Mouse (Mus musculus) kidney, adult 9 months (tissue): ENCODE measurements around the gene Tex2.
"Not testable (repeated sequence)": the region's sequence is repeated elsewhere in the genome, so short reads cannot be mapped to it uniquely, and the experiment has no call there.

Source experiments
- DNase-seq: peaks from one replicate; pipeline ENCODE4 v3.0.0; 2022

Tex2 gene

DNA sequence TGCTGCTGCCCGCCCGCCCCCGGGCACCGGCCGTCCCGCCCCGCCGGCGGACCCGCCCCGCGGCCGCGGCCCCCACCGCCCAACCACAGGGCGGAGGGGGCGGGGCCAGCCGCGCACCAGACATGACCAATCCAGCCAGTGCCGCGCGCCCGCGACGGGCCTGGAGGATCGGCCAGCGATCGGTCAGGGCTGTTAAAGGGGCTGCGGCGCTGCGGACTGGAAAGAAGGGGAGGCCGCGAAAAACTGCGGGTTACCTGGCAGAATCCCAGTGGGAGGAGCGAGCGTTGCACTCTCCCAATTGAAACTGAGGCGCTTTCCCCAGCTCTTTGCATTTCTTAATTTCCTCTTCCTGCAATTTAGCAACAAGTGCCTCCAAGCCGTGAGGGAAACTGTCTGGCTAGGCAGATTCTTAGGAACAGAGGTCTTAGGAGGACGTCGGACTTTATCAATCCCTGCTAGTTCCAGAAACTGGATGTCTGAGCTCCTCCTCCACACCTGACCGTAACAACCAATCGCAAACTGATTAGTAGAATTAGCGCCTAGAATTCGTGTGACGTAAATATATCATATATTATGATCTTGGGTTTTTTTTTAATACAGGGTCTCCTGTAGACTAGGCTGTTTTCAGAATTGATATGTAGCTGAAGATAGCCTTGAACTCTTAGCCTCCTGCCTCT, at the start of gene Tex2:
TSS of gene Tex2 (minus strand) at position 463 of the 677 bp plus-strand sequence.
- peak; percentile 99 for DNase-seq

DNA sequence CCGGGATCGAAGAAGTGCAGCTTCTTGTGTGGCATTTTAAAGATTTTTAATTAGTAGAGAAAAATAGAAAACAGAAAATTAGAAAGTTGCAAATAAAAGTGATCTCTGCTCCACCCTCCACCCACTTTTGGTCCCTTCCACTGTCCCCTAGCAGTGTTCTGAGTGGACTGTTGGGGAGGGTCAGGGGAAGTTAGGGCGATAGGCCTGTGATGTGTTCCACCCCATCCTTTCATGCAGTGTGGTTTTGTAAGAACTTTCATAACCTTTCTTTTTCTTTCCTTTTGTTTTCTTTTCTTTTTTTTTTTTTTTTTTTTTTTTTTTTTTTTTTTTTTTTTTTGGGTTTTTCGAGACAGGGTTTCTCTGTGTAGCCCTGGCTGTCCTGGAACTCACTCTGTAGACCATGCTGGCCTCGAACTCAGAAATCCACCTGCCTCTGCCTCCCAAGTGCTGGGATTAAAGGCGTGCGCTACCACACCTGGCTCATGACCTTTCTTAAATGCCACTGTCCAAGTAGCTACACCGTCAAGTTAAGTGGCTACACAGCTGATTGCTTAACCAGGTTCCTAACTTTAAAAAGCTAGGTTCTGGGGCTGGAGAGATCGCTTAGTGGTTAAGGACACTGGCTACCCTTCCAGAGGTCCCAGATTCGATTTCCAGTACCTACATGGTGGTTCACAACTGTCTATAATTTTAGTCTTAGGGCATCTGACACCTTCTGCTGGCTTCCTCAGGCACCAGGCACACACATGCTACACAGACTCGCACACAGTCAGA, 49.6 kb upstream of the Tex2 start:
- DNase-seq = no peak

DNA sequence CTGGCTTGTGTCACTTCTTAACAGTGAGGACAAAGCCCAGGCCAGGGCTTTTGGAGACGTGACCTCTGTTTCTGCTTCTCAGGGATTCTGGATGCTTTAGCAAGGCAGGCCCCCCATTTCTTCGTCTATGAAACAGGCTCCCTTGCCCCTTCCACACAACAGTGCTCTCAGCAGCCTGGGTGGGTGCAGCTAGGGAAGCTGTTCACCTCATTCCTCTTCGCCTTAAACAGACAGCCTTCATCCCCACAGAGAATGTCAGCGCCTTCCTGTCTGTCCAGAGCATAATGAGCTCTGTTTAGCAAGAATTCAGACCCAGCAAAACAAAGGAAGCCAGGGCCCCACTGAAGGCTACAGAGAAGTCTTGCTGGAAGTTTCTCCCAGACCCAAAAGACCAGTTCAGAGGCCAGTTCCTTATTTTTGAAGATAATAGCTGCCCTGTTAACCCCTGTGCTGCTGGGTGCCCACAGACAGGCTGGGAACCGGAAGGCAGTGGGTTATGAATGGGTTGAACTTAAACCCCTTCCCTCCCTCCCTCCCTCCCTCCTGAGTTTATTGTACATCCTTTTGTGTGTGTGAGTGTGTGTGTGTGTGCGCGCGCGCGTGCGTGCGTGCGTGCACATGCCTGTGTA, 47.3 kb upstream of the Tex2 start:
- DNase-seq = peak; percentile 32

DNA sequence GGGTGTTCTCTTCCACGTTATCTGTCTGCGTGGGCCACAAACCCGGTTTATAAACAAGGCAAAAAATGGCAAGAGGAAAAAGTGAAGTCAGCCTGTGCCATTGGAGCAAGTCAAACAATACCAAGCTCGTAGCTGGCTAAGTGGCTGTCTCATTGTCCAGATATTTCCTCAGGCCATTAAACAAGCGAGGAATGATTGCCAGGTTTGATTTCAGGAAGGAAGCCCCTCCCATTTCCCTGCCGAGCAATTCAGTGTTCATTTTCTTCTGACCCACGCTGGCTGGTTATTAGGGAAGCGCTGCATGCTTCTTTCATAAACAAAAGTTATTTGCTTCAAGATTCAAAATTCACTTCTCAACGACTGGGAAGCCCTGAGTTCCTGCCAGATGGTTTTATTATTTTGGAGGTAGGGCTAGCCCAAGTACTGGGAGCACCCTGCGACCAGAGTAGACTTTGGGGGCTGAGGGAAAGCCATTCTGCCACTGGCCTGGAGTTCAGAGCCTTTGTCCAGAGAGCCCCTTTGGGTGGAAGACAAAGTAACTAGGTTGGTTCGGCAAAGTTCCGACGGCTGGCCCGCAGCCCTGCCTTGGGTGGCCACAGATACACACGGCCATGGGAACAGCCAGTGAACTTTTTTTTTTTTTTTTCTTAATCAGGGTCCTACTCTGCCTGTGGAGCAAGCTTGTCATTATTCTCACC, 46.5 kb upstream of the Tex2 start:
- DNase-seq = peak; percentile 81

DNA sequence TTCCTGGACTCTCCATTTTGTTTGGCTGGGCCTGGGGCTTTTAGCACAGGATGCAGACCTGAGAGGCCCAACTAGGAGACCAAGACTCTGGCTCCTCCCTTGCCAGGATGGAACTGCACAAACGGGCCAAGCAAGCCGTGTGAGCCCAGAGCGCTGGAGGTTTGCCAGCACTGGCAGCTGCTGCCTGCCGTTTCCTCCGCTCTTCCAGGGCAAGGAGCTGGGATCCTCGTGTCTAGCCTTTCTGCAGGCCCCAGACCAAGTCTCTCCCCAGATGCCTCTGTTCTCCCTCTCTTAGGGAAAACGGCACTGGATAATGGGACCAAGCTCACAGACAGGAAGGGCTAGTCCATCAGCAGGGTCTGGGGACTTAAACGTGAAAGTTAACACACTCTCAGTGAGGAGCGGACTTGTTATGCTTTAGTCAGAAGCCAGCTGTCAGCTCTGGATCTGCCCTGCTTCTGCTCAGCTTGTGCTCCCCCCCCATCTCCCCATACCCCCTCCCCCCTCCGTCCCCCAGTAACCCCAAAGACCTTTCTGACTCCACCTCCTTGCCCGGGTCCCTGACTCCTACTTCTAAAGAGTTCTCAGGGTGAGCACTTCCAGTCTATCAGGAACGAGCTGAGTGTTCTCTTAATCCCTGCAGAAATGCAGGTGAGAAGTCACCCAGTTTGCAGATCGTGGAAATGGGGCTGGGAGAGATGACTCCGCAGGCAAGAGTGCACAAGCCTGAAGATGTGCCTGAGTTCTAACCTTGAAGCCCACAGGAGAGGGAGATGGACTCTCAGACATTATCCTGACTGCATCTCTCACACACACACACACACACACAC, 45.0 kb upstream of the Tex2 start:
- peak; percentile 64 for DNase-seq

DNA sequence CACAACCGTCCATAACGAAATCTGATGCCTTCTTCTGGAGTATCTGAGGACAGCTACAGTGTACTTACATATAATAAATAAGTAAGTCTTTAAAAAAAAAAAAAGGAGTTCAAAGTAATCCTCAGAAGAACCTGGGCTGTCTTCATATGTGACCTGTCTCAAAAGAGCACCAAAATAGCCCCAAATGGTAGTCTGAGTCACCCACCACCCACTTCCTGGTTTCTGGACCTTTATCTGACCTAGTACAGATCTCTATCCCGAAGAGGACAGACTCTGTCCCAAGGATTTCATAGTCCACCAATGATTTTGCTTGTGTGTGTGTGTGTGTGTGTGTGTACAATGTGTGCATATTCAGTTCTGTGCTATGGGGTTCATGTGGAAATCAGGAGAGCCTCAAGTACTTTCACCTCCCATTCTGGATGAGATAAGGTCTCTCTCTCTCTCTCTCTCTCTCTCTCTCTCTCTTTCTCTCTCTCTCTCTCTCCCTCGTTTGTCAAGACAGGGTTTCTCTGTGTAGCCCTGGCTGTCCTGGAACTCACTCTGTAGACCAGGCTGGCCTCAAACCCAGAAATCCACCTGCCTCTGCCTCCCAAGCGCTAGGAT, 43.8 kb upstream of the Tex2 start:
- DNase-seq = not testable (repeated sequence)

DNA sequence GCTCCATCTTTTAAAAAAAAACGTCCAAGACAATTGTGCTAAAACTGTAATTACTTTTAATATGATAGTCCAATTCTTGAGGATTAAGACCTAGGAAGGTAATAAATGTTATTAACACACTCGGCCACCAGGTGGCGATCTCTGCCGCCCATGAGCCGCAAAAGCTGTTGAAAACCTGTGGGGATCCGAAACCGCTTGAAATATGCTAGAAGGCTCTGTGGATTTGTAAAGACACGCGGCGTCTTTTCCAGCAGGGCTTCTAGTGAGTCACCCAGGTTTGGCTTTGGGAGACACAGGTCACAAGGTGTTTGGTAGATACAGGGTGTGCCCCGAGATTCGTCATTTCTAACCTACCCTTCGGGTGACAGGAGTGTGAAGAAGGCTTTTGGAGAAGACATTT, 35.1 kb upstream of the Tex2 start:
- DNase-seq = peak; percentile 74

DNA sequence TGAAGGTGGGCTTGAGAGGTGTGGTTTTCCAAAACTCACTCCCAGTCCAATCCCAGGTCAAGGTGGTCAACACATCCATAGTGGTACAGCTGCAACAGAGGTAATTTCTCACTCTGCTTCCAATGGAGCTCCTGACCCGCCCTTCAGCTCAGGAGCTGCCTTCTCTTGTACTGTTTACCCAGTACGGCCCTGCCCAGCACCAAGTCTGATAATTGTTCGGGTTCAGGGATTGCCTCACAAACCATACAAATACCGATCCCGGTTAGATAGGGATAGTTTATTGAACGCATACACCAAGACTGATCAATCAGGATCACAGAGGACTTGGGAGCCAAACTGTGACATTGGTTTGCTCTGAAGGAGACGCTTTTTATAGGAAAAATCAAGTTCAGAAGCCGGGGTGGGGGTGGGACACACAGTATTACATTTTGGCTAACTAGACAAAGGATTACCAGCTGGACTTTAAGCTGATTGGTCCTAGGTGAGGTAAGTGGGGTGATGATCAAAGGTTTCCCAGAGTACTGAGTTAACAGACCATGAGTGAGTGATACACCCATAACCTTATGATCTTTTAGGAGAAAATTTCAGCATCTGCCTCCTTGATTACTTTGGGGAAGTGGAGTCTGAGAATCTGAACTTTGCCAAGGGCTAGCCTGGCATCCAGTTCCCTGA, 29.9 kb upstream of the Tex2 start:
- DNase-seq = no peak

DNA sequence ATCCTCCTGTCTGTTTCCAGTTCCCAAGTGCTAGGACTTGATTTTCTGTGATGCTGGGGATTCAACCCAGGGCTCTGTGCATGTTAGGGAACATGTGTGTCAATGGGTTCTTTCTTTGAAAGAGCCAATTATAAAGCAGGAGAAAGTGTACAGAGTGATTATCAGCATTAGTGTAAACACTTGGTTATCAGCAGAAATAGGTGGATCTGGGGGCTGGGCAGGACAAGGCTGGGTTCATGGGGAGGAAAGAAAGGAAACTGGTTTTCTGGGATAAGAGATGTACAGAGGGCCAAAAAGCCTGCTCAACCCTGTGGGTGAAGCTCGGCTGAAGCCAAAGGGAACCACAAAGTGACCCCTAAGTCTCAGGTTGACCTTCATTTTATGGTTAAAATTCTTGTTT, 28.4 kb upstream of the Tex2 start:
- DNase-seq = no peak

DNA sequence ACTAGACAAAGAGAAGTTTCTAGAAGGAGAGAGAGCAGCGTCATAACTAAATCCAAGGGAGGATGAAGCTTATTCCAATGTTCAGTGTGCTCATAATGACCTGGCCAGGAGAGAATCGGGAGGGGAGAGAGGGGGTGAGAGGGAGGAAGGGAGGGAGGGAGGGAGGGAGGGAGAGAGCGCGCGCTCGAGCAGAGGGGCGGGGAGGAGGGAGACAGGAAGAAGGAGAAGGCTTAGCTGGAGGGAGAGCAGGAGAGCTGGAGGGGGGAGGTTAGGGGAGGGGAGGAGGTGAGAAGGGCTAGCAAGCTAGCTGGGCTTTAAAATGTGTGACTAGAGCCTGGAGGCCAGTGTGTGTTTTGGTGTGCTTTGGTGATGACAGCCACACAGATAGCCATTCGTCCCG, 26.8 kb upstream of the Tex2 start:
- DNase-seq = no peak

DNA sequence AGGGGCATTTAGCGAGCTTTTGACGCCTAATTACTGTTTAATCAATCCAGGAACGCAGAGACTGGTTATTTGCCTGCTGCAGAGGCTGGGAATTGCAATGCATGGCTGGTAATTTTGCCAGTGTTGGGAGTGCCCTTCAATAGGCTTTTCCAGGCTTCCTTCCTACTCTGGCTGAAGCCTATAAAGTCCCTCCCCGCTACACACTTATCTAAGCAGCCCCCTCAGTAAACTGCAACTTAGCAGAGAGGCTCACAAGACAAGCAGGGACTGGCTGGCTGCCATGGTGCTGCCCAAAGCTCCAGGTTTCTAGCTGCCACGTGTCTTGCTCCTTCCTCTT, 26.1 kb upstream of the Tex2 start:
- DNase-seq = no peak

DNA sequence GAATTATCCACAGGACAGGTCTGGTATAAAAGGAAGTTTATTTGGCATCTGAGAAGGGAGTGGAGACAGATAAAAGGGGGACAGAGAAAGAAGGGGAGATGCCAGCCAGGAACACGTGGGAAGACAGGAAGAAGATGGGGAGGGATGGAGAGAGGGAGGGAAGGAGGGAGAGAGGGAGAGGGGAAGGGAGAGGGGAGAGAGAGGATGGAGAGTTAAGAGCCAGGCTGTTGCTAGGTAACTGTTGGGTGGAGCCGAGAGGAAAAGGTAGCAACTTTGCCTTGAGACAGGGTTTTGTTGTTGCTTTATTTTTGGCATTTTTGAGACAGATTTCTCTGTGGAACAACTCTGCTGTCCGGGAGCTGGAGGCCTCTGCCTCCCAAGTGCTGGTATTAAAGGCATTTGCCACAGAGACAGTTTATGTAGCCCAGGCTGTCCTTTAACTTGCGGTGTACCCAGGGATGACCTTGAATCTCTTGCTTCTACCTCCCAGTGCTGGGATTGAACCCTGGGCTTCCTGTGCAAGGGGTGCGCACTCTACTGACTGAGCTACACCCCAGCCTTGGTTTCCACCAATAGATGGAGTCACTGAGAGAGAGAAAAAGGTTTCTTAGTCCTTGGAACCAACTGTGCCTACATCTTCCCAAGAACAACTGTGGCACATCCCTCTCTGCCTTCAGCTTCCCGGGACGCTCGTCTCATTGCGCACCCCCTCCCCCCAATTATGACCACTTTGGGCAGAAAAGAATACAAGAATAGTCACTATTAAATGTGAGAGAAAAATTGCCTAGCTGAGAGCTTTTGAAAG, 25.5 kb upstream of the Tex2 start:
- no peak for DNase-seq

DNA sequence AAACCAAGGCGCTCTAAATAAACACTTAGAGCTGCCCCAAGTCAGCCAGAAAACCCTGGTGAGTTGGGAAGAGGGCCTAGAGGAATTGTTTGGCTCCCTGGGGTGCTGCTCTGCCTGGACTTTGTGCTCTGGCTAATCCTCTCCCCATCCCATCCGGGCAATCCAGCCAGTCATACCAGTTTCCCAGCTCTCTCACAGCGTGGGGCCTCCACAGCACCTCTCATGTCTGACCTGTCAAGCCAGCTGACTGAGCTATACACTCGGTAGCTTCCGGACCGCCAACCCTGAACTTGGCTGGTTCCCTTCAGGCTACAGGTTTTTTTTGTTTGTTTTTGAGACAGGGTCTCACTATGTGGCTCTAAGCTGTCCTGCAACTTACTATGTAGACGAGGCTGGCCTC, 24.5 kb upstream of the Tex2 start:
- no peak for DNase-seq

DNA sequence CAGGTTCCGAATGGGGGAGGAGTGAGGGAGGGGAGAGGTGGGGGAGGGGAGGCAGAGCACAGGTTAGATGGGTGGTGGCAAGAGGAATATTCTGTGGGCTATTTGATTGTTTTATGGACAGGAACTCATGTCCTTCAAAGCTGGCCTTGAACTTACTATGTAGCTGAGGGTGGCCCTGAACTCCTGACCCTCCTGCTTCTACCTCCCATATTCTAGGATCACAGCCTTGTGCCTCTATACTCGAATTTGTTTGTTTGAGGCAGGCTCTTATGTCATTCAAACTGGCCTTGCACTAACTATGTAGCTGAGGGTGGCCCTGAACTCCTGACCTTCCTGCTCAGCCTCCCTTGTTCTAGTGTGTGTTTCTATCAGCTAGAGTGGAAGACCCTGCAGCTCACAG, 22.7 kb upstream of the Tex2 start:
- no peak for DNase-seq

DNA sequence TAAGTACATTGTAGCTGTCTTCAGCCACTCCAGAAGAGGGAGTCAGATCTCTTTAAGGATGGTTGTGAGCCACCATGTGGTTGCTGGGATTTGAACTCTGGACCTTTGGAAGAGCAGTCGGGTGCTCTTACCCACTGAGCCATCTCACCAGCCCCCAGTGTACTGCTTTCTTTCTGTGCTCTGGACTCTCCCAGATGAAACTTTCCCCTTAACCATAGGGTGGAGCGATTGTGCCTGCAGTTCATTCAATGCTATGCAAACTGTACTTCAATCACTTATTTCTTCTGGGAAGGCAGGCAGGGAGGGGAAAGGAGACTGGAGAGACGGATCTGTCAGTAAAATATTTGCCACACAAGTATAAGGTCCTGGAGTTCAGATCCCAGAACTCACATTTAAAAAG, 21.0 kb upstream of the Tex2 start:
- DNase-seq = not testable (repeated sequence)

DNA sequence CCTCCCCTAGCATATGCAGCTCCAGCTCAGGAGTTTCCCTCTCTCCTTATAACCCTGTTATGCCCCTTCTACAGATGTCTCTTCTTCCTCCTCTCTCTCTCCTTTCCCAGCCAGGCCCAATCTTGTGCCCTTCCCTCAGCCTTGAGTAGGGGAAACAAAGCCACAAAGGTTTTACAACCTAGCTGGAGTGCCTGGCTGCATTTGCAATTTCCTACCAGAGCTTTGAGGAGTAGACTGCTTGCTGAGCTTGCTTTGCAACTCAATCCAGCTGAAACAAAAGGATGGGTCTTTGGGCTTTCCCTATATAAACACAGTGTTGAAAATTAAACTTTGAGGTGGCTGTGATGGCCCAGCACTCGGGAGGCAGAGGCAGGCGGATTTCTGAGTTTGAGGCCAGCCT, 20.2 kb upstream of the Tex2 start:
- DNase-seq = no peak

DNA sequence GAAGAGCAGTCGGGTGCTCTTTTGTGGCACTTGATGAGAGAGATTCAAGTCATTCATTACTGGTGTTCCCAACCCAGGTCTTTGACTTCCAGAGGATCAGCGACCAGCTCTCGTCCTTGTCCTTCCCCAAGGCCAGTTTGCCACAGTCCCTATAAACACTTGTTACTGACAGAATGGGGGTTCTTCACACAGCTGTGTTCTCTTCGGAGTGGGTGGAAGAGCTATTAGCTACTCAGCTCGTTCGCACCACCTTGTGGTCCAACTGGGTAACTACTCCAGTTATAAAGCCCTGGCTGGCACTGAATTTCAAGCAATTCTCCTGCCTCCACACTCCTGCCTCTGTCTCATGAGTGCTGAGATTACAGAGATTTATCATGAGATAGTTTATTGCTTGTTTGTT, 14.5 kb upstream of the Tex2 start:
- DNase-seq = peak; percentile 68

DNA sequence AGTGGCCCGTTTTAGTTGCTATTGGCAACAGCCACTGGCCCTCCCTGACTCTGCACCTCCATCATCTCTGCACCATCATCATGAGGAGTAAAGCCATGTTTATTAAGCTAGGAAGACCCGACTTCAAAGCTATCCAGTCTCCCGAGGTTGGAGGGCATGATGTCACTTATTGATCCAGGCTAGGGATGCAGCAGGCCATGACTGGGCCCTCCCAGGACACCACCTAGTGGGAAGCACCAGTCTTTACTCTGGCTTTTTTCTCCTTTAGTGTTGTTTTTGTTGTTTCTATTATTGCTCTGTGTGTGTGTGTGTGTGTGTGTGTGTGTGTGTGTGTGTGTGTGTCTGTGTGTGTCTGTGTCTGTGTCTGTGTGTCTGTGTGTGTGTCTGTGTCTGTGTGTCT, 12.4 kb upstream of the Tex2 start:
- DNase-seq = no peak

DNA sequence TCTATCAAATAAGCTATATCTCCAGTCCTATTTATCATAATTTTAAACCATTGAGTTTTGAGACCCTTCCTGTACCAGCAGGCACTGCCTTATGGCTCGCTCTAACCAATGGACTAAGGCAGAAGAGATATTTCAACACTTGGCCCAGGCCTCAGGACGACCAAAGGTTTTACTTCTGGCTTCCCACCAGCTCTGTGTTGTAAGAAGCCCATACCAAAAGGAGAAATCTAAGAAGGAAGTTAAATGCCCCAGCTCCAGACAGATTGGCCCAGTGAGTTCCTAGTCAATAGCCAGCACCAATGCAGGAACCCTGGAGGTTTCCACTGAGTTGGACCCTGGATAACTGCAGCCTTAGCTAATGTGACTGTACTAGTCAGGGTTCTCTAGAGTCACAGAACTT, 10.4 kb upstream of the Tex2 start:
- DNase-seq = no peak

DNA sequence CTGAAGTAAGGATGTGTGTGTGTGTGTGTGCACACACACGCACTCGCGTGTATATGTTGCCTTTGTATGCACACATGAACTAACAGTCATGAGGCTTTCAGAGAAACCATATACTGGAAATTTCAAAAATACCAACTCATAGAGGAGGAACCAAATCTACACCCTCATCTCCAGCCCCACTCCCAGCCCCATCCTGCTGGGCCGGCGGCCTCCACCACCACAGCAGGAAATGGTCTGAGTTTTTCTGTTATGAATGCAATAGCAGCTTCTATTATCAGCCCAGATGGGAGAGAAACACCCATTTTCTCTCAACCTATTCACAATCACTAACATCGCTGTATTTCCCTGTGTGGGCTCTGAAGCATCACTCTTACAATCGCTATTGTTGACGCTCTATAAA, 8.8 kb upstream of the Tex2 start:
- no peak for DNase-seq

DNA sequence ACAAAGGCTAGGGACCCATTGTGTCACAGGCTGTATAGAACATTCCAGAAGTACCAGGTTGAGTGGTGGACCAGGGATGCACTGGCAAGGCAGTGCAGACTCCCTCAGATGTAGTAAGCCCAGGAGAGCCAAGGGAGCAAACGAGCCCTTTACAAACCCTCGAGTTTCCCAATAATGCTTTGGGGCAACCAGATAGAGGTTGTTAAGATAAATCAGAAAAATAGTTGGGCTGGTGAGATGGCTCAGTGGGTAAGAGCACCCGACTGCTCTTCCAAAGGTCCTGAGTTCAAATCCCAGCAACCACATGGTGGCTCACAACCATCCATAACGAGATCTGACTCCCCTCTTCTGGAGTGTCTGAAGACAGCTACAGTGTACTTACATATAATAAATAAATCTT, 5.5 kb upstream of the Tex2 start:
- DNase-seq = not testable (repeated sequence)
